Comparison of ENCODE assay signal across 35 mouse cellular contexts in the genomic region with DNA sequence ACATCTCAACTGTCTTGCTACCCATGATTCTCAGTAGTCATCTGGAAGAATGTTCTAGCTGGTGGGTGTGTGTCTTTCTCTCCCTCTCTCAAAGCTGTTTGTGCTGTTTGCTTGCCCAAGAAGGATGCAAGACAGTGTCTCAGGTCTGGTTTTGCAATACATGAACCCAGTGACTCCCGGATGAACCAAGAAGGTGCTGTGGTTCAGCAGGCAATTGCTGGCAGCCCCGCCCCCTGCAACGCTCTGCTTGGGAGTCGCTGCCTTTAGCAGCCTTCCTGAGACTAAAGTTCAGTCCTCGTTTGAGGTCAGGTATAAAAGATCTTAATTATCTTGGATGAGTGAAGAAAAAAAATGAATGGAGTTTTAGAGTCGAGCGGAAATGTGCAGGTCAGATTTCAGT. TPM values are rescaled to one million over a fixed set of nuclear protein-coding genes. Genes with fewer than 3 reads are reported as not detected.
A peak's percentile ranks its signal among the peaks of the same experiment; 100 is the strongest.
DNase-seq lines count a peak whose midpoint lies in the region; ATAC-seq lines count a peak whose summit lies in the region.
"Had no signal": no experiment of that assay in that cellular context is flagged by ENCODE, and none has a peak within 500 bp of the region (broad histone marks: within the 10 kb centered on the region; RNA-seq: fewer than 3 reads in every experiment).

No protein-coding gene starts in this region.

- no peak overlapping the region for H3K27ac ChIP-seq in intestine, embryonic 15.5 days
- H3K27ac ChIP-seq in kidney, embryonic 15.5 days = no peak overlapping the region
- H3K27ac ChIP-seq in forebrain, embryonic 15.5 days (replicated peaks) = no peak overlapping the region
- H3K27ac ChIP-seq: embryonic facial prominence, embryonic 12.5 days; forebrain, embryonic 13.5 days; heart, adult 2 months; heart, embryonic 13.5 days; hindbrain, embryonic 13.5 days; left cerebral cortex, adult 2 months; limb, embryonic 15.5 days had no signal

- no peak overlapping the region for H3K9ac ChIP-seq in intestine, embryonic 15.5 days
- no peak overlapping the region for H3K9ac ChIP-seq in kidney, embryonic 15.5 days
- no peak overlapping the region for H3K9ac ChIP-seq in forebrain, embryonic 15.5 days (replicated peaks)
- H3K9ac ChIP-seq: embryonic facial prominence, embryonic 12.5 days; forebrain, embryonic 13.5 days; heart, embryonic 13.5 days; hindbrain, embryonic 13.5 days; limb, embryonic 15.5 days had no signal

- 51% methylated on average over 7 of the region's 7 CpGs for WGBS in intestine, embryonic 15.5 days
- WGBS in kidney, embryonic 15.5 days = 53% methylated on average over 7 of the region's 7 CpGs
- WGBS in forebrain, embryonic 15.5 days = 47% methylated on average over 7 of the region's 7 CpGs

- peak; percentile 61; the same call in 1 of the 2 replicates for ATAC-seq in intestine, embryonic 15.5 days
- 0 out of 2 replicates have a peak, but pooled peaks have one; percentile 23 for ATAC-seq in kidney, embryonic 15.5 days (replicated peaks; ENCODE audit: low FRiP score)
- ATAC-seq in forebrain, embryonic 15.5 days (replicated peaks) = no peak
- ATAC-seq: activated CD4-positive, CD25-positive, alpha-beta regulatory T cell, adult 4 months; forebrain, embryonic 13.5 days; inflammation-experienced regulatory T-cells, adult 6 months had no signal

- H3K4me2 ChIP-seq in intestine, embryonic 15.5 days (replicated peaks) = no peak overlapping the region
- H3K4me2 ChIP-seq in kidney, embryonic 15.5 days = no peak overlapping the region
- H3K4me2 ChIP-seq in forebrain, embryonic 15.5 days (replicated peaks) = no peak overlapping the region
- H3K4me2 ChIP-seq: embryonic facial prominence, embryonic 12.5 days; forebrain, embryonic 13.5 days; heart, embryonic 13.5 days; hindbrain, embryonic 13.5 days; limb, embryonic 15.5 days; midbrain, embryonic 11.5 days had no signal

- H3K4me1 ChIP-seq in intestine, embryonic 15.5 days (replicated peaks) = 0 out of 2 replicates have a peak, but pooled peaks cover 10% of the 10 kb centered on the region
- H3K4me1 ChIP-seq in kidney, embryonic 15.5 days = peaks cover 9% of the 10 kb centered on the region
- H3K4me1 ChIP-seq in forebrain, embryonic 15.5 days = no peaks in the 10 kb centered on the region
- H3K4me1 ChIP-seq: forebrain, embryonic 13.5 days; heart, embryonic 13.5 days; hindbrain, embryonic 13.5 days; limb, embryonic 15.5 days had no signal

- no peaks in the 10 kb centered on the region for H3K36me3 ChIP-seq in intestine, embryonic 15.5 days
- no peaks in the 10 kb centered on the region for H3K36me3 ChIP-seq in kidney, embryonic 15.5 days
- no peaks in the 10 kb centered on the region for H3K36me3 ChIP-seq in forebrain, embryonic 15.5 days
- H3K36me3 ChIP-seq: embryonic facial prominence, embryonic 12.5 days; heart, embryonic 13.5 days; hindbrain, embryonic 13.5 days; limb, embryonic 15.5 days had no signal

- H3K9me3 ChIP-seq in intestine, embryonic 15.5 days = no peaks in the 10 kb centered on the region
- H3K9me3 ChIP-seq in kidney, embryonic 15.5 days (replicated peaks) = no peaks in the 10 kb centered on the region
- no peaks in the 10 kb centered on the region for H3K9me3 ChIP-seq in forebrain, embryonic 15.5 days
- H3K9me3 ChIP-seq: embryonic facial prominence, embryonic 12.5 days; forebrain, embryonic 13.5 days; heart, embryonic 13.5 days; hindbrain, embryonic 13.5 days; limb, embryonic 15.5 days had no signal

- H3K4me3 ChIP-seq in intestine, embryonic 15.5 days (replicated peaks) = no peak overlapping the region
- H3K4me3 ChIP-seq in kidney, embryonic 15.5 days (replicated peaks) = no peak overlapping the region
- no peak overlapping the region for H3K4me3 ChIP-seq in forebrain, embryonic 15.5 days
- H3K4me3 ChIP-seq: embryonic facial prominence, embryonic 12.5 days; erythroblast, embryonic 14.5 days; forebrain, embryonic 13.5 days; heart, adult 2 months; heart, embryonic 13.5 days; hindbrain, embryonic 13.5 days; left cerebral cortex, adult 2 months; limb, embryonic 15.5 days had no signal

- DNase-seq in heart, adult 11 months = peak; percentile 23
- DNase-seq in heart, postnatal 14 days = no peak
- peak; percentile 61 to 75 for DNase-seq in kidney, postnatal 4 days
- DNase-seq in frontal cortex, postnatal 10 days (ENCODE audit: low spot score in 2 of 2) = no peak
- no peak for DNase-seq in ovary, postnatal 10 days (ENCODE audit: low spot score)
- DNase-seq: adrenal gland, postnatal 10 days; cerebellum, adult 18-20 months; cerebellum, postnatal 14 days; gastrocnemius, postnatal 14 days; heart, adult 2 months; left cerebral cortex, postnatal 4 days; lung, postnatal 4 days; thymus, adult 18-20 months; thymus, postnatal 36 days had no signal

- no peaks in the 10 kb centered on the region for H3K27me3 ChIP-seq in intestine, embryonic 15.5 days (replicated peaks)
- H3K27me3 ChIP-seq in kidney, embryonic 15.5 days = peaks cover 24% of the 10 kb centered on the region
- H3K27me3 ChIP-seq in forebrain, embryonic 15.5 days = no peaks in the 10 kb centered on the region
- H3K27me3 ChIP-seq: embryonic facial prominence, embryonic 12.5 days; forebrain, embryonic 13.5 days; hindbrain, embryonic 13.5 days; limb, embryonic 15.5 days had no signal

- intact Hi-C loops in heart, postnatal 14 days (cut with DNase I) = no loop called here

RNA-seq across cellular contexts. Expression of gene Bcas1, which starts 34.0 kb away (rescaled TPM):
- total RNA-seq in heart, postnatal 14 days (2021) = under 1 TPM; 0.12 to 0.67 TPM
- polyA plus RNA-seq in intestine, embryonic 15.5 days (2015; fragmentation: Nextera tagmentation; extraction: Ambion mirVana) = 6.0 and 7.0 TPM in 2 replicates
- 0.58 and 1.7 TPM in 2 replicates for polyA plus RNA-seq in kidney, embryonic 15.5 days (2015; fragmentation: Nextera tagmentation; extraction: Ambion mirVana)
- polyA plus RNA-seq in forebrain, embryonic 15.5 days (2015; fragmentation: Nextera tagmentation; extraction: Ambion mirVana) = 2.0 TPM in 2 replicates

RNA-seq across cellular contexts. Expression of gene Pfdn4, which starts 34.6 kb away (rescaled TPM):
- 10 to 100 TPM in 1 of 2 experiments, 1 to 10 TPM in 1; 8.5 to 12.0 TPM for total RNA-seq in heart, postnatal 14 days (2021)
- 61.6 and 81.4 TPM in 2 replicates for polyA plus RNA-seq in intestine, embryonic 15.5 days (2015; fragmentation: Nextera tagmentation; extraction: Ambion mirVana)
- 77.8 and 103 TPM in 2 replicates for polyA plus RNA-seq in kidney, embryonic 15.5 days (2015; fragmentation: Nextera tagmentation; extraction: Ambion mirVana)
- 124 and 126 TPM in 2 replicates for polyA plus RNA-seq in forebrain, embryonic 15.5 days (2015; fragmentation: Nextera tagmentation; extraction: Ambion mirVana)

RNA-seq across cellular contexts. Expression of gene Cyp24a1, which starts 35.3 kb away (rescaled TPM):
- total RNA-seq in heart, postnatal 14 days (2021) = not detected
- not detected in 2 replicates for polyA plus RNA-seq in intestine, embryonic 15.5 days (2015; fragmentation: Nextera tagmentation; extraction: Ambion mirVana)
- 1.7 and 1.8 TPM in 2 replicates for polyA plus RNA-seq in kidney, embryonic 15.5 days (2015; fragmentation: Nextera tagmentation; extraction: Ambion mirVana)
- 0.05 and 0.10 TPM in 2 replicates for polyA plus RNA-seq in forebrain, embryonic 15.5 days (2015; fragmentation: Nextera tagmentation; extraction: Ambion mirVana)
- total RNA-seq: adrenal gland, postnatal 10 days; gastrocnemius, postnatal 14 days; heart, adult 2 months; heart, postnatal 25 days; layer of hippocampus, postnatal 10 days; left cerebral cortex, adult 2 months; left cerebral cortex, postnatal 4 days; midbrain, postnatal 0 days; neutrophil, adult 5-6 weeks had no signal
- polyA plus RNA-seq: embryonic facial prominence, embryonic 12.5 days; erythroblast, embryonic 14.5 days; heart, adult 2 months; heart, embryonic 13.5 days; hindbrain, embryonic 13.5 days; inflammation-experienced regulatory T-cells, adult 6 months; limb, embryonic 15.5 days; liver, embryonic 16.5 days; lung, embryonic 16.5 days; small intestine, adult 2 months; stomach, embryonic 16.5 days had no signal

Comparison
In these comparisons a context has a peak if more than half of its experiments do, and no peak if none do; other contexts are left out.
1. DNase-seq: peak in heart, adult 11 months (single experiment) and kidney, postnatal 4 days (2 of 2); none in heart, postnatal 14 days (0 of 2), frontal cortex, postnatal 10 days (0 of 2) and ovary, postnatal 10 days (single experiment).